Mouse (Mus musculus) WW6 (cell line): ENCODE measurements around the gene Rhbdf2.
"Not testable (repeated sequence)": the region's sequence is repeated elsewhere in the genome, so short reads cannot be mapped to it uniquely, and the experiment has no call there.

Experiments
- DNase-seq: peaks from one replicate; pipeline ENCODE4 v3.0.0-alpha.2; 2013; ENCODE audit warnings: low read depth, low spot score

Rhbdf2 gene

DNA sequence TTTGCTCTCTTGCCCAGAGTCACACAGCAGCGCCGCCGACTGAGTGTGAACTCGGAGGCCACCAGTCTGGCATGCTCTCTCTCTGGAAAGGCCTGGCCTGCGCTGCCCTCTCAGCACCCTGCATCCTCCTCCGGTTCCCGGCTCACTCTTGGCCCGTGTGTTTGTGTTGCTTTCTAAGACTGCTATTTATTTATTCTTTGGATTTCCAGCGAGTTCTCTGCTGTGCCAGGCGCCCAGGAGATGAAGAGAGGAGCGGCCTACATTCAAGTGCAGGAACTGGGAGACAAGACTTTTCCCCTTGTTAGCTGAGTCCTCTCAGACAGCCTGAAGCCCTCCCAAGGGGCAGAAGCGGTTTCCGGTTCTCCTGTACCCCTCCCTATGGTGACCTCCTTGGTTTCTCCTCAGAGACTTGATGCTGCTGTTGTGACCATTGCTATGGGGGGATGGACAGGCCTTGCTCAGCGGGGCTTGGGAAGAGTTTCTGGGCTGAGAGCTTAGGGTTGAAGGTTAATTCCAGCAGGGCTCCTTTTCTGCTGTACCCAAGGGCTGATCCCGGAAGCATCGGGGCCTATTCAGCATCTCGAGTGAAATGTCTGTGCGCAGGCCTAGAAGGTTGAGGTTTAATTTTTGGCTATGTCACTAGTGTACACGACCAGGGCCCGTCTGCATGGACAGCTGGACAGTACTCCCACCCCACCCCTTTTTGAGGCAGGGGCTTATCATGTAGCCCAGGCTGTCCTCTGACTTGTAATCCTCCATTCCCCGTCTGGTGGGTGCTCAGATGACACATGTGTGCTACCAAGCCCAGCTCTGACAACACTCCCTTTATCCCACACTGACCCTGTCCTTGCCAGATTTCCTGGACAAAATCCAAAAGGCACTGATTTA, 17.6 kb upstream of the Rhbdf2 start:
- no peak for DNase-seq

DNA sequence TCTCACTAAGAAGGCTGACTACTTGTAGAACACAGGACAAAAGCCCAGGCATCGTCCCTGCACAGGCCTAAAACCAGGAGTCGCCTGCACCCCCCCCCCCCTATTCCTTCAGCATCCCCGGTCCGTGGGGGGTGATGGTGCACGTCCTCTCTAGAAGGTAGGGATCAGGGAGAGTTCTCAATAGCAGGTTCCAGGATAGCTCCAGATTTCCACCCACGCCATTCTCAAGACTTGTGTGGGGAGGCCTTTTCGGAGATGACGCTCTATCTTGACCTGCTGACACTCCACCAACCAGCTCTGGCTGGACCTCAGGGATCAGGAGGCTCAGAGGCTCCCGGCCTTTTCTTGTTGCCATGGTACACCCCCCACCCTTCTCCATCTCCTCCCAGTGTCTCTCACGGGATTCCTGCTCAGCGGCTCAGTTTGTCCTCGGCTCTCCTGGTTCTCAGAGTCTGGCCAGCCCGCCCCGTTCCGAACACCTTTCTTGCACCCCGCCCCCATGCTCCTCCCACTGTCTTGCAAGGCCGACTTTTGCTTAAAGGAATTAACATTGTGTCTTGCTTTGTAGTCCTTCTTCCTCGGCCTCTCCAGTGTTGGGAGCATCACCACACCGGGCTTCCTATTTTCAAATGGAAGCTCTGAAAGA, 16.9 kb upstream of the Rhbdf2 start:
- DNase-seq, result no peak

GRCm38 (mm10) chr11:116642681-116643578, 16.1 kb upstream of the Rhbdf2 start:
- no peak for DNase-seq

GRCm38 (mm10) chr11:116641731-116642130, 14.9 kb upstream of the Rhbdf2 start:
- DNase-seq, result no peak

GRCm38 (mm10) chr11:116641168-116641567, 14.3 kb upstream of the Rhbdf2 start:
- no peak for DNase-seq

- not testable (repeated sequence) for DNase-seq
Observed at GRCm38 (mm10) chr11:116636607-116637006, 9.8 kb upstream of the Rhbdf2 start.

DNA sequence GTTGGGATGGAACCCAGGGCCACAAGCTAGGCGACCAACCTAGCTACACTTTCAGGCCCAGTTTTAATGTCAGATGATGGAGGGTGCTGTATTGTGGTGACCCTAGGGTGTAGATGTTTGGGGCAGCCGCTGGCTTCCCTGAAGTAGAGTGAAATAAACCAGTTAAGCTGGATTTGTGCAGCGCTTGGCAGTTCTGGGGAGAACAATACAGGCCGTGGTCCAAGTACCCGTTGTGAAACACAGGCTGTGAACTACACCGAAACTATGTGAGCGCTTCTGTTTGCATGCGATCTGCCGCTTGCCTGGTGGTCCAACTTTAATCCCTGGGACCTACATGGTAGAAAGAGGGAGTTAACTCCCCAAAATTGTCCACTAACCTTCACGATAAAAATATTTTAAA, 6.1 kb upstream of the Rhbdf2 start:
- DNase-seq, result no peak

DNA sequence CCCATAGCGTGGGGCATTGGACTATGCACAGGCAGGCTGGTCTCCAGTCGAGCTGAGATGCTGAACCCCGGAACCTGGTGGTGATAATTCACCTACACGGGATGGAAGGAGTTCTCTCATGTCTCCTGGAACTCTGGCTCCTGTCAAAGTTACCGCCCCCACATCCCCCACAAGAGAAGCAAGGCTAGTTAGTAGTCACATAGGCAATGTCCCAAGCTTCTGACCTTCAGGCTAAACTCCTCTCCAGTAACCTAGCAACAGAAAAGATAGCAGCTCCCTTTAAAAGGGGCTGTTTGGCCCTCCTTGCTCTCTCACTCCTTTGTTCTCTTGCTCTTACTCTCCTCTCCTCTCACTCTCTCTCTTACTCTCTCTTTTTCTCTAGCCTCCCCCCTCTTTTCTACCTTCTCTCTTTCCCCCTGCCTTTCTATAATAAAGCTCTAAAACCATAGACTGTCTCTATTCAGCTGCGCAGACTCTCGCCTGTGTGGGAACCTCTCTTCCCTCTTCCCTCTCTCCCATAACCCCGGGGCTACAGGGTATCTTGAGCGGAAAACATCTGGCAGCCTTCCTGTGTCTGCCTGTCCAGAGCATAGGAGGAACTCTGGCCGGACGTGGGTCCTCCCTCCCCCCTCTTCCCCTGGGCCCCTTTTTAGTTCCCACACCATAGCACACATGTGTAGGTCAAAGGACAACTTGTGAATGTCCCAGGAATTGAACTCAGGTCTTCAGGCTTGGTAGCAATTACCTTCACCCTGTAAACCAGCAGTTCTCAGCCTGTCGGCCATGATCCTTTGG, 3.5 kb upstream of the Rhbdf2 start:
- DNase-seq, result no peak

DNA sequence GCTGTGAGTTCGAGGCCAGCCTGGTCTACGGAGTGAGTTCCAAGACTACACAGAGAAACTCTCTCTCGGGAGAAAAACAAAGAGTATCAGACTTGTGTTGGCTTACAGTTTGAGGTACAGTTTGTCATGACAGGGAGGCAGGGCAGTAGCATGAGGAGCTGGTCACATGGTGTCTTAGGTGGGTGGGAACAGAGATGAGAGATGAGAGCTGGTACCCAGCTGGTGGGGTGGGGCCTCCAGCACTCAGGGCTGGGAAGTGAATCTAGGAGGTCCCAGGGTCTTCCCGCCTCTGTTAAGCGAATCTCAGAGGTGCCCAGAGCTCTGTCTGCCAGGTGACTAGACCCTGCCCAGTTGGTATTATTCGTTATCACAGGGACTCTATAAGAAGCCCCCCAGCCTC, 2.7 kb upstream of the Rhbdf2 start:
- no peak for DNase-seq

DNA sequence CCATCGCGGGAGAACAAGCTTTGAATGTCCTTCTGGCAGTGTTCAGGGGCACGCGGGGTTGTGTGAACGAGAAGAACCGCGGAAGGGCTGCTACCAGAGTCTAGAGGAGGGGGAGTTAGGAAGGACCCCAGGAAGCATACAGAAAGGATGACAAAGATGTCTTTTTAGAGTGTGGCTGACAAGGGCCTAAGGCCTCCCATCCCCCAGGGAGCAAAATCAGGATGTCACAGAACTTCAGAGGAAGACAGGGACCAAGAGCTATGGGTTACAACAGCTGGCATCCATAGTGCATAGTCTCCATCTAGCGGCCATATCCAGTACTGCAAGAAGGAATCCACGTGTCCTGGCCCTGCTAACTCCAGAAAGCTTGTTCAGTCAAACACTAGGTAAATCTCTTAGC, 1.9 kb upstream of the Rhbdf2 start:
- DNase-seq, result peak; percentile 90

DNA sequence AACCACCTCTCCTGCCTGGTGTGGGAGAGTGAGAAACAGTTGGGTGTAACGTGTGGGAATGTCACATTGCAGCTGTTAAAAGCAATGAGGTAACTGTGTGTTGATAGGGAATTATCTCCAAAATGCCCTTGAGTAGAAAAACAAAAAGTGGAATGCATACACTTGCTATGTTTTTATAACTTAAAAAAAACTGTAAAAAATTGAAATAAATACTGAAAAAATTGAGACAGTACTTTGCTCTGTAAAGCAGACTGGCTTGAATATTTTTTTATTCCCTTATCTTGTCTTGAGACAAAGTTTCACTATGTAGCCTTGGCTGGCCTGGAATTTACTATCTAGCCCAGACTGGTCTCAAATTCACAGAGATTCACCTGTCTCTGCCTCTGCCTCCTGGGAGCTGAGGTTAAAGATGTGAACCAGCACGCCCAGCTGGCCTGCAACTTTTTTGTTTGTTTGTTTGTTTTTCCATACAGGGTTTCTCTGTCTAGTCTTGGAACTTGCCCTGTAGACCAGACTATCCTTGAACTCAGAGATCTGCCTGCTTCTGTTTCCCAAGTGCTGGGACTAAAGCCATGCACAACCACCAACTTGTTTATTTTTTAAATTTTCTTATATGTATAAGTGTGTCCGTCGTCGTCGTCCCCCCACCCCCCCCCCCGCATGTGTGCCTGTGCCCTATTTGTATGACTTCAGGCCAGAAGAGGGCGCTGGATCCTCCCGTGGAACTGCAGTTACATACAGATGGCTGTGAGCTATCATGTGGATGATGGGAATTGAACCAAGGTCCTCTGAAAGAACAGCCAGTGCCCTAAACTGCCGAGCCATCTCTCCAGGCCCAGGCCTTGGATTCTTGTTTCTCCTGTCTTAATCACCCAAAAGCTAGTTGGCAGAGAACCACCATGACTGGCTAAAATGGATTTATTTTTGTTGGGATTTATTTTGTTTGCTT, 527 bp upstream of the Rhbdf2 start:
- no peak for DNase-seq

DNA sequence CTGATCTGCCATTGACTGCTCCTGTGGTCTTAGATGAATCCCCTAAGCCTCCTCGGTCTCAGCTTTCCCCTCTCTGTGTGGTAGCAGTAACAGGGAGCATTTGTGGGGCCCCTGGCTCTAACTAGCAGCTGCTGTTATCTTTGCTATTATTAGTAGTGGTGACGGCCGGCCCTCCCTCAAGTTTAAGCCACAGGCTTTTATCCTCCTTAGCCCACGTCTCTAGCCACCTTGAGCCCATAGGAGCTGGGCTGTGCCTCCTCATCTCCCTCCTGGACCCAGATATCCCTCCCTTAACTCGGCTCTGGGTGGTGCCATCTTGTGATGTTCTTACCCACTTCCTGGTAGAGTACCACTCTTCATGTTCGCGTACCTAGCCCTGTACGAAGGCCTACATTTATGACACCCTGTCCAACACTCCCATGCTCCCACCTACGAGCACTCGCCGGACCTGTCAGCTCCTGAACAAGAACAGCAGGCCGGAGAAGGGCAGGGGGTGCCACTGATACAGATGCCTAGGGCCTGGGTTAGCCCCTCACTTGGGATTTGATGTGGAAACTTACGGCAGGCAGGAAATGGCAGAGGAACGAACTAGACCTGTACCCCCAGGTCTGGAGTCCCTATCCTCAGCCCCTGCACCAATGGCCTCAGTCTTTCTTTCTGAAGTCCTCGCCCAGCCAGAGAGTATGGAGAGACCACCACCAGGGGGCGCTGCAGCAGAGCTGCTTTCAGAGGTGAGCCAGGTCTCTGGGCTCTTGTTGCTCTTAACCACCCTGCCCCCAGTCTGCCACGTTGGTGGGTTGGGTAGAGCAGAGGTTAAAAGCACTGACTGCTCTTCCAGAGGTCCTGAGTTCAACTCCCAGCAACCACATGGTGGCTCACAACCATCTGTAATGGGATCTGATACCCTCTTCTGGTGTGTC, 1.5 kb downstream of the Rhbdf2 start:
- peak; percentile 91 for DNase-seq

- DNase-seq, result peak; percentile 87
Observed at GRCm38 (mm10) chr11:116624131-116624832, 2.5 kb downstream of the Rhbdf2 start.

DNA sequence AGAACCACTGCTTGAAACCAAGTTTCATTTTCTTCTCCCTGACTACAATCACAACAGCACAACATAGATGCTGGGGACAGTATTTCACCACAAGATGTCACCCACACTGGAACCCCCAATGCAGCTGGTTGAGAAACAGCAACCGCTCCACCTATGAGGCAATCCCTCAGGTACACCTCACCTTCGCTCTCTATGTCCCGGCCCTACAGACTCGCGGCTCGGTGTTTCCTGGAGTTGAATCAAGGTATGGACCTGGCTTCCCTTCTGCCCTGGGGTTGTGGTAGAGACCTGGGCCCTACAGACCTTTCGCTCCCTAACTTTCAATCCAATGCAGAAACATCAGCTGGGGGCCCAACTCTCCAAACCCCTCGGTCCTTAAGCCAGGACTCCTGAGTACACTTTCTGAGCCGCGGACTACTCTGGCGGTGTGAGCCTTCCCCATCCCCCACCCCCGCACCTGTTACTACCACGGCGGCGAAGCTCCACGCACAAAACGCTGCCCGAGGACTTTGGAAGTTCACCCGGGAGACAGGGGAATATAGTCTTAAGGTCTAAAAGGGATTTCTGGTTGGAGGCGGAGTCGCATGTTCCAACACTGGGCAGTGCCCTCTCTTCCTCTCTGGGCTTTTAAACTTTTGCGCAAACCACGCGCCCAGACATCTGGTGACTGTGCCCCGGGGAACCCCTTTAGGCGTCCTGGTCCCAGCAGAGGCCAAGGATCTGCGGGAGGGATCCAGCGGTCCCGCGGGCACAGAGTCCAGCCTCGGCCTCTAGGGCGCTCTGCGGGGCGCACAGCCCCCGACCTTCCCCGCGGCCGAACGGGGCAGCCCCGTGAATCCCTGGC, 3.3 kb downstream of the Rhbdf2 start:
- no peak for DNase-seq

GRCm38 (mm10) chr11:116621258-116621704, 5.5 kb downstream of the Rhbdf2 start:
- DNase-seq, result no peak

- DNase-seq, result no peak
Observed at GRCm38 (mm10) chr11:116620559-116621253, 6.1 kb downstream of the Rhbdf2 start.

- no peak for DNase-seq
Observed at GRCm38 (mm10) chr11:116620073-116620472, 6.7 kb downstream of the Rhbdf2 start.
